Mouse (Mus musculus): ENCODE results near the gene Zfr2. TPM values are rescaled to one million over a fixed set of nuclear protein-coding genes. Genes with fewer than 3 reads are reported as not detected.

Zfr2 gene
- total and polyA plus RNA-seq, 3 experiments: 0.81 to 1.4 TPM; not detected in 1

DNA sequence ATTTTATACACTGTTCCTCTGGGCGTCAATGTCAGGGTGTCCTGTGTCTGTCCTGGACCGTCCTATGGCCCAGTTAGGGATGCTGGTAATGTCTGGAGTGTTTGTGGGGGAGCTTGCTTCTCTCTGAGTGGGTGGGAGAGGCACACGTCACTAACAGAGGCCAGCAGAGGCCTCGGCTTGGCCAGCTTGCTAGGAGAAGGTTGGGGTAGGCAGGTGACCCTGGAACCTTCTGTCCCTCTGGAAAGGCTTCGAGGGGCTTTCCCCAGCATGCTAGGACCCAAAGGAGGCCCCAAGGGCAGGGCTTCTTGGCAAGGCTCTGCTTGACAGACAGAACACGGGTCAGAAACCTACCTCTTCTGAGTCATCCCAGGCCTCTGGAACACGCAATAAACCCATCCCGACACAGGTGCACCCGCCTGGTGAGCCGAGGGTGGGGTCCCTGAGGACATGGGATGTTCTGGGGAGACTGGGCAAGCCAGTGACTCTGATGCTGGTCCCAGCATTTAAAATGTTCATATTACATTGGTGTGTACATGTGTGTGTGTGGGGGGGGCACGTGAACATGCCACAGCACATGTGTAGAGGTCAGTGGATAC is 36.4 kb upstream of the Zfr2 start:
- Histone ChIP-seq H3K27me3 (ENCODE audit: control insufficient read depth in 1 of 2, insufficient read depth in 2 of 2, low read length in 2 of 2) (no peaks in the 10 kb centered on the region), H3K9me3 (replicated peaks; ENCODE audit: insufficient read depth, low read length) (no peaks in the 10 kb centered on the region), H3K4me3 (ENCODE audit: control insufficient read depth in 1 of 2, insufficient read depth in 1 of 2, low read depth in 2 of 2, low read length in 2 of 2) (no peak overlapping the region), H3K9ac (ENCODE audit: control insufficient read depth, low read depth, low read length, poor library complexity, severe bottlenecking) (no peak overlapping the region), H3K4me1 (ENCODE audit: control insufficient read depth in 1 of 2, insufficient read depth in 2 of 2, low read length in 2 of 2) (peaks cover 0 to 7% of the 10 kb centered on the region in 2 experiments; a peak in 2 of 4 replicates), H3K79me2 (ENCODE audit: control insufficient read depth, insufficient read depth, low read length, poor library complexity) (peaks cover 3% of the 10 kb centered on the region; the same call in 1 of the 2 replicates), H3K27ac (ENCODE audit: control insufficient read depth, low read depth, low read length) (no peak overlapping the region), H3K36me3 (ENCODE audit: control insufficient read depth in 1 of 2, insufficient read depth in 2 of 2, low read length in 2 of 2) (no peaks in the 10 kb centered on the region)
- no peak for TF ChIP-seq SIN3A (IDR thresholded peaks at IDR 0.05; ENCODE audit: low read length)
- no peak for TF ChIP-seq RAD21 (IDR thresholded peaks at IDR 0.05; ENCODE audit: low read depth, low read length)
- no peak for TF ChIP-seq POLR2AphosphoS2 (IDR thresholded peaks at IDR 0.05; ENCODE audit: low read length)
- no peak for TF ChIP-seq MYC (IDR thresholded peaks at IDR 0.05; ENCODE audit: low read depth, low read length)
- no peak for TF ChIP-seq HCFC1 (IDR thresholded peaks at IDR 0.05; ENCODE audit: low read depth, low read length)
- TF ChIP-seq MXI1 (IDR thresholded peaks at IDR 0.05; ENCODE audit: low read depth, low read length): no peak
- no peak for TF ChIP-seq USF2 (IDR thresholded peaks at IDR 0.05; ENCODE audit: borderline replicate concordance in 1 of 2, insufficient read depth in 1 of 2, low read depth in 1 of 2, low read length in 2 of 2)
- no peak for TF ChIP-seq CHD1 (IDR thresholded peaks at IDR 0.05; ENCODE audit: low read depth, low read length)
- no peak for TF ChIP-seq UBTF (IDR thresholded peaks at IDR 0.05; ENCODE audit: borderline replicate concordance, insufficient read depth, low read depth, low read length)
- TF ChIP-seq CHD2 (IDR thresholded peaks at IDR 0.05; ENCODE audit: low read length): no peak
- TF ChIP-seq JUND (IDR thresholded peaks at IDR 0.05; ENCODE audit: low read depth, low read length): no peak
- TF ChIP-seq MYB (IDR thresholded peaks at IDR 0.05; ENCODE audit: low read depth, low read length): no peak
- no peak for TF ChIP-seq TBP (IDR thresholded peaks at IDR 0.05; ENCODE audit: low read depth, low read length)
- DNase-seq (ENCODE audit: low read depth, low spot score): no peak

DNA sequence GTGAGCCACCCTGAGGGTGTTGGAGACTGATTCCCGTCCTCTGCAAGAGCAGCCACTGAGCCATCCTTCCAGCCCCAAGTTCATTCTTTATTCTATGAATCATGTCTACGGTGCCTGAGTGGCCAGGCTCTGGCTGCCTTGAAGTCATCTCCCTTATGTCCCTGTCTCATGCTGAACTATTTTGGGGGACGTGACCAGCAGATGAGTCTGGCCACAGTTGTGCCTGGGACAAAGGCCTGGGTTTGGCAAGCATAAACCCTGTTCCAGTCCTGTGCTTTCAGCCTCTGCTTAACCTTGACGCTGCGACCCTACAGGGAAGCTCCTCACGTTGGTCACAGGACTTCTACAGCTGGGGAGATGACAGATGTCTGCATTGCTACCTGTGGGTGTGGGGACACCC is 35.6 kb upstream of the Zfr2 start:
- no peak overlapping the region for H3K4me3 ChIP-seq (ENCODE audit: control insufficient read depth in 1 of 2, insufficient read depth in 1 of 2, low read depth in 2 of 2, low read length in 2 of 2)
- no peaks in the 10 kb centered on the region for H3K27me3 ChIP-seq (ENCODE audit: control insufficient read depth in 1 of 2, insufficient read depth in 2 of 2, low read length in 2 of 2)
- no peak overlapping the region for H3K9ac ChIP-seq (ENCODE audit: control insufficient read depth, low read depth, low read length, poor library complexity, severe bottlenecking)
- H3K9me3 ChIP-seq (replicated peaks; ENCODE audit: insufficient read depth, low read length): no peaks in the 10 kb centered on the region
- TF ChIP-seq ZC3H11A (IDR thresholded peaks at IDR 0.05; ENCODE audit: low read depth, low read length) (no peak), USF1 (IDR thresholded peaks at IDR 0.05; ENCODE audit: low read depth, low read length) (no peak), RAD21 (IDR thresholded peaks at IDR 0.05; ENCODE audit: low read depth, low read length) (no peak), KAT2A (conservative IDR thresholded peaks at IDR 0.05; ENCODE audit: low read depth, low read length) (no peak)
- H3K4me1 ChIP-seq (ENCODE audit: control insufficient read depth in 1 of 2, insufficient read depth in 2 of 2, low read length in 2 of 2): 0 out of 4 replicates have a peak, but pooled peaks cover 0 to 4% of the 10 kb centered on the region in 2 experiments
- no peak for DNase-seq (ENCODE audit: low read depth, low spot score)
- H3K27ac ChIP-seq (ENCODE audit: control insufficient read depth, low read depth, low read length): no peak overlapping the region
- H3K36me3 ChIP-seq (ENCODE audit: control insufficient read depth in 1 of 2, insufficient read depth in 2 of 2, low read length in 2 of 2): no peaks in the 10 kb centered on the region
- H3K79me2 ChIP-seq (ENCODE audit: control insufficient read depth, insufficient read depth, low read length, poor library complexity): peaks cover 3% of the 10 kb centered on the region; the same call in 1 of the 2 replicates

Data from MEL (cell line).